Mouse (Mus musculus) CD4-positive, CD25-positive, alpha-beta regulatory T cell, adult 2 months (primary cell): Measurements from ENCODE around the gene Psmd1.

Source experiments
- DNase-seq: peaks from one replicate; pipeline ENCODE4 v3.0.0-alpha.2; 2012; ENCODE audit warnings: low read depth, low spot score

Psmd1 gene

GRCm38 (mm10) chr1:86058856-86059769 is 5.1 kb upstream of the Psmd1 start:
- DNase-seq, result peak; percentile 93

GRCm38 (mm10) chr1:86062523-86062922 is 1.7 kb upstream of the Psmd1 start:
- no peak for DNase-seq

- no peak for DNase-seq
These were observed 12.4 kb downstream of the Psmd1 start for GRCm38 (mm10) chr1:86076565-86076964.

GRCm38 (mm10) chr1:86094413-86094812 is 30.2 kb downstream of the Psmd1 start:
- DNase-seq, result no peak

- no peak for DNase-seq
These were observed 40.9 kb downstream of the Psmd1 start for GRCm38 (mm10) chr1:86105054-86105453.

GRCm38 (mm10) chr1:86111779-86112178 is 47.6 kb downstream of the Psmd1 start, which contains the start of gene Htr2b:
TSS of gene Htr2b (minus strand) at chr1:86111970.
- DNase-seq, result no peak

- DNase-seq, result no peak
These were observed 50.0 kb downstream of the Psmd1 start for GRCm38 (mm10) chr1:86114141-86114540.

- no peak for DNase-seq
These were observed 55.4 kb downstream of the Psmd1 start for GRCm38 (mm10) chr1:86119549-86119948.

GRCm38 (mm10) chr1:86126036-86126435 is 61.8 kb downstream of the Psmd1 start:
- no peak for DNase-seq

GRCm38 (mm10) chr1:86133337-86133736 is 69.2 kb downstream of the Psmd1 start, which contains the start of gene Gm21972:
TSS of gene Gm21972 (plus strand) at chr1:86133637.
- no peak for DNase-seq

GRCm38 (mm10) chr1:86135315-86135714 is 71.1 kb downstream of the Psmd1 start:
- DNase-seq, result no peak

GRCm38 (mm10) chr1:86141081-86141480 is 76.9 kb downstream of the Psmd1 start:
- no peak for DNase-seq

GRCm38 (mm10) chr1:86143165-86143564 is 79.0 kb downstream of the Psmd1 start:
- no peak for DNase-seq

- DNase-seq, result no peak
These were observed 80.1 kb downstream of the Psmd1 start for GRCm38 (mm10) chr1:86144001-86144944.

GRCm38 (mm10) chr1:86146293-86146692 is 82.1 kb downstream of the Psmd1 start:
- no peak for DNase-seq

GRCm38 (mm10) chr1:86147557-86147956 is 83.4 kb downstream of the Psmd1 start:
- DNase-seq, result no peak

GRCm38 (mm10) chr1:86148161-86148560 is 84.0 kb downstream of the Psmd1 start:
- DNase-seq, result no peak

- no peak for DNase-seq
These were observed 86.7 kb downstream of the Psmd1 start for GRCm38 (mm10) chr1:86150929-86151328.

- no peak for DNase-seq
These were observed 87.2 kb downstream of the Psmd1 start for GRCm38 (mm10) chr1:86151376-86151775.

GRCm38 (mm10) chr1:86152618-86153017 is 88.4 kb downstream of the Psmd1 start:
- DNase-seq, result peak; percentile 40

GRCm38 (mm10) chr1:86154133-86154823 is 90.1 kb downstream of the Psmd1 start, which contains the start of gene Armc9:
TSS of gene Armc9 (plus strand) at chr1:86154780.
- peak; percentile 98 for DNase-seq
